Mouse (Mus musculus) cerebellum, postnatal 10 days (tissue): ENCODE results near the gene Aip.

ENCODE experiments used
- DNase-seq, 2 experiments: peaks; one replicate each; pipeline ENCODE4 v3.0.0; 2021; ENCODE audit warnings: mixed read lengths in 2 of 2

The Aip gene

DNA sequence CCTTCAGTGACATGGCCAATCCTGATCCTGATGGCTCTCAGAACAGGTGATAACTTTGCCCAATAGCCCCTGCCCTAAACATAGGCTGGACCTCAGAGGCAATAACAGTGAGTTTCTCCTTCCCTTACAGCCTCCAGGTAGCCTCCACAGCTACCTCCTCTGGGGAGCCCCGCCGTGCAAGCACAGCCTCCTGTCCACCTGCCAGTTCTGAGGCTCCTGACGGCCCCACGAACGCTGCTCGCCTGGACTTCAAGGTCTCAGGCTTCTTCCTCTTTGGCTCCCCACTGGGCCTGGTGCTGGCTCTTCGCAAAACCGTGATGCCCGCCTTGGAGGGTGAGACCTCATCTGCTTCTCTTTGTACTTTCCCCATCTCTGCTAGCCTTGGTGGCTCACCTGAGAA is 17.1 kb downstream of the Aip start:
- DNase-seq, result no peak

GRCm38 (mm10) chr19:4106654-4107053 is 19.0 kb downstream of the Aip start:
- no peak for DNase-seq

GRCm38 (mm10) chr19:4104675-4105194 is 20.9 kb downstream of the Aip start:
- no peak for DNase-seq

DNA sequence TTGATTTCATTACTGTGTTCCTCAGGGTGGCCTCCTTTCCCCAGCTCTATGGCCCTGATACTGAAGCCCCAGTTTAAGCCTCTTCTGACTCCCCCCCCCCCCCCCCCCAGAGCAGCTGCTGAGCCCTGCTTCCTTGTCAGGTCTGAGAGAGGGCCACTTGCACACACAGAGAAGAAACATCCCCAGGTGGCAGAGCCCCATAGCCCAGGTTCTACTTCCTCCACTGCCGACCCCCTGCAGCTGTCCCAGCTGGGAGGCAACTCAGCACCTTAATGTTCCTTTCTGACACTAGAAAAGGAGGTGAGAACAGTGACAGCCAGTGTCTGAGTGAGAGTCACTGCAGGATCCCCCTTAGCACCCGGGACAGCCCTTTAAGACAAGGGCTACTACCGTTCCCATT is 21.9 kb downstream of the Aip start:
- DNase-seq, result no peak

DNA sequence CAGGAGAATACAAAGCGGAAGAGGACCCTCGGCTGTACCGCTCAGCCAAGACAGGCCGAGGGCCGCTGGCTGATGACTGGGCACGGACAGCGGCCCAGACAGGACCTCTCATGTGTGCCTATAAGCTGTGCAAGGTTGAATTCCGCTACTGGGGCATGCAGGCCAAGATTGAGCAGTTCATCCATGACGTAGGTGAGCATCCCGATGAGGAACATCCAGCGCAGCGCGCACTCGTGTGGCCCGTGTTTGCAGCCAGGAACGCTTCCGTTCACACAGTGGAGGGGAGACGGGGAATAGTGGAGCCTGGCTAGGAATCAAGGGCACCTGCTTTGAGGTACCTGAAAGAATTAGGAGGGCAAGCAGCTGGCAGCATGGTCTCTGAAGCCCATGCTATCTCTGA is 22.4 kb downstream of the Aip start:
- DNase-seq, result no peak

GRCm38 (mm10) chr19:4102626-4103025 is 23.0 kb downstream of the Aip start:
- peak; percentile 38 to 49 for DNase-seq

DNA sequence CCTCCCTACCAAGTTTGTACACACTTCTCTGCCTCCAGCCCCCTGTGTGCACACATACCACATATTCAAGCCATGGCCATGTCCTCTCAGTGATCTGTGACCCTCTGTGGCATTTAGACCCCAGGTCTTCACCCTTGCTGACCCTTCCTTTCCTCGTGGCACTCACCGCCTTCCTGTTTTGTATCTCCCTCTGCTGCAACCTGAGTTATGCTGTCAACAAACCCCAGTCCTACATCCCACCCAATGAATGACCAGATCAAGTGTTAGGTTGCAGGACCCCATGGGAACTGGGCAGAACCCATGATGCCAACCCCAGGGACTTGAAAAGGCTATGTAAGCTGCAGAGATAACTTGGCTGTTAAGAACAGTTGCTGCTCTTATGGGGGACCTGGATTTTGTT is 23.6 kb downstream of the Aip start:
- DNase-seq, result no peak

DNA sequence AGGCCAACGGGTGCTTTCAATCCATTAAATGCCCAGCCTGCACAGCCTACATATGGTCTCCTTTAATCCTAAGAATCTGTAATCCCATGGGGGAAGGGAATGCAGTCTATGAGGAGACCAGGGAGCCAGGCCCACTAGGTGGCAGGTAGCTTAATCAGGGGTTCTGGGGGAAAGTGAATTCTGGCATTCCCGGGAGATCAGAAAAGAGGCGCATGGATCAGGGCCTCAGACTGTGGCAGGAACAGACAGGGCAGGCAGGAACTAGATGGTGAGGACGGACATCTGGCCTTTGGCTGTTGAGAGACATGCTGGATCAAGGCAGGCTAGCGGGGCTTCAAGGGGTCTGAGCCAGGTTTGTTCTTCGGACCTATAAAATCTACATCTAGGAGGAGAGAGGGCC is 24.2 kb downstream of the Aip start:
- DNase-seq, result peak in 1 of 2 experiments; percentile 36

DNA sequence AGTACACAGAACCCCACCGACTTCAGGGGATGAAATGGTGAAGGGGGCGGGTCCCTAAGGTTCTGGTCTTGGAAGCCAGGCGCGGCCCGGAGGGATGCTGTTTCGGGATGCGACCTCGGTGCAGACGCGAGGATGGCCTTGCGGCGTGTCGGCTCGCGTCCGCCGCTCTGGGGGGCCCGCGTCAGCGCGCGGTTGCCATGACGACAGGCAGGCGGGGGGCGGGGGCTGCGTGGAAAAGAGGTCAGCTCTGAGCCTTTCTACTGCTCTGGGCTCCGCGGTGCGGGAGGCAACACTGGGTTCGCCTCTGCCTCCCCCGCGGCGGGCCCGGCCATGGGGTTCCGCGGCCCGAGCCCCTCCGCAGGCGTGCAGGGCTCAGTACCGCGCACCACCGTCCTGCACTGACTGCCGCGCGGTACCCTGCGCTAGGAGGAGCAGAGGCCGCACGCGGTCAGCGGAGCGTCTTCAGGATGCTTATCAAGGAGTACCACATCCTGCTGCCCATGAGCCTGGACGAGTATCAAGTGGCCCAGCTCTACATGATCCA is 24.9 kb downstream of the Aip start:
- peak; percentile 87 to 88 for DNase-seq

- DNase-seq, result peak; percentile 61 to 73
These were observed 25.6 kb downstream of the Aip start, which contains the start of gene Pitpnm1 for GRCm38 (mm10) chr19:4099837-4100717. Pitpnm1 (plus strand) TSS chr19:4099998.

GRCm38 (mm10) chr19:4099056-4099455 is 26.6 kb downstream of the Aip start:
- peak; percentile 93 to 94 for DNase-seq

DNA sequence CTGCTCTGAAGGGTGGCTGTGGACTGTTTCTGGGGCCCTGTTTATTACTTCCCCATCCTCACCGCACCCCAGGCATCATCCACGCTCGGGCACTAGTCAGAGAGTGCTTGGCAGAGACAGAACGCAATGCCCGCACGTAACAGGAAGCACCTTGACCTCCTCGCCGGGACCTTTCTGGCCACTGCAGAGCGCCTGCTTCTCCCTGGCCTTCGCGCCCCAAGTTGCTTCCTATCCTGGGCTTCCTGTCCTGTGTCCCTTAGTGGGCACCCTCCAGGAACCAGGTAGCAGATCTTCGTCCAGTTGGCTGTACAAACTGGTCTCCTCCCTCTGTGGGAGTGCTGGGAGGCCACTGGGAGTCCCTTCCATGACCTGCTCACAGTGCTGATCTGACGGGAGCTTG is 27.2 kb downstream of the Aip start:
- DNase-seq, result no peak

- DNase-seq, result no peak
These were observed 28.2 kb downstream of the Aip start for GRCm38 (mm10) chr19:4097441-4097825.

DNA sequence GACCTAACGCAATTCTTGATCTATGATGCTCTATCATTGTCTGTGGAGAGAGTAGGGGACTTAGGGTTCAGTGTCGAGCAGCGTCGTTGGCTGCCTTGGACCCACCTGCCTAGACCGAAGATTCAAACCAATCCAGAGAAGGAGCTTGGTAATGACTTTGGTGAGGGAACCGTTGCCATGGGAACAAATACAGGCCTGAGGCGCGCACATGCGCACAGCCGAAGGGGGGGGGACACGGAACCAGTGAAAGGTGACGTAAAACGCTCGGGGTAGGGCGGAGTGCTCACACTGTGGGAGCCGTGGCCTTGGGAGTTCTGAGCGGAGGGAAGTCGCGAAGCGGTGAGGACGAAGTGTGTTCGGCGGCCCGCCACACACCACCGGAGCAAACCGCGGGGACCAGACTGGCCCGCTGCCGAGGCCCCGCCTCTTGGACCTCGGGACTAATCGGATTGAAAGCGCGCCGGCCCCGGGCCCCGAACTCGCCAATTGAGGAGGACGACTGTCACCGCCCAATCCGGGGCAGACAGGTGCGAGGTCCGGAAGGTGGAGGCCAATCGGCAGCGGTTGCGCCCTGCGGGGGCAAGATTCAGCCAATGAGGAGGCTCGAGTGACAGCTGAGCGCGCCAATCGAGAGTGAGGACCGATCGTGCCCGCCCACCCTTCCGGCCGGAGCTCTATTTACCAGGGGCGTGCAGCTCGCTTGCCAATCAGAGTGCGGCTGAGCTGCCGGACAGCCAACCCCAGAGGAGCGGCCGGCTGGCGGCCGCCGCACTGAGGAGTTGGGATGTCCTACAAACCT is 28.8 kb downstream of the Aip start, which contains the start of gene Cdk2ap2:
Gene Cdk2ap2 (plus strand): TSS at position 541 of the 799 bp plus-strand sequence.
- peak; percentile 100 for DNase-seq

GRCm38 (mm10) chr19:4095802-4096201 is 29.9 kb downstream of the Aip start:
- DNase-seq, result no peak

GRCm38 (mm10) chr19:4094774-4095303 is 30.8 kb downstream of the Aip start:
- DNase-seq, result no peak

GRCm38 (mm10) chr19:4094348-4094747 is 31.3 kb downstream of the Aip start:
- DNase-seq, result no peak

DNA sequence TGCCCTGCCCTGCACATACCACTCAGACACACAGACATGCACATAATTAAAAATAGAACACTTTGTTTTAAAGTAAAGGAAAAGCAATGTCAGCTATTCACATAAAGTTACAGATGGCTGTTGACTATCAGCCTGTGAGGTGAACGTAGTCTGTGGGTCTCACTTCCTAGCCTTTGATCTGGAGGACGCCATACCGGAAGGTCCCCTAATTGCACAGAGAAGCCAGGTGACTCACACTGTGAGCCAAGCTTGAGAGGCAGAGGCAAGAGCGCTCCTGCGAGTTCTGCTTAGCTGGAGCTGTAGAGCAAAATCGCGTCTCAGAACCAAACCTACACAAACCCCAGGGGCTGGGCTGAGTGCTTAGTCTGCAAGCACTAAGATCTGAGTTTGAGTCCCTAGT is 31.9 kb downstream of the Aip start:
- DNase-seq, result no peak

DNA sequence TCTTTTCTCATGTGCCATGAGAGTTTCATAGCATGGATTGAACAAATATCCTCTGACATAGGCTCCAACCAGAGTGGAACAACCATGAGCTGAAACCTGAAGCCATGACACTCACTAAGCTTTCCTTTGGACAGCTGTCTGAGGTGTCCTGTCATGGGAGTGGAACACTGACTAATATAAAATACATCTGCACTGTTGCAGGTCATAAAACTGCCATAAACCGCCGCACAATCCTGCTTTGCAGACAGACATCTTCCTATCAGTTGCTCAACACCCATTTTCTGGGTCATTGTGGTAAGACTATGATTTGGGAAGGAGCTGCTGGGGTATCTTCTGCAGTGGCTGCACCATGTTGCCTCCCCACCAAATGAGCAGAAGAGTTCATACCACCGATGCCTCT is 32.9 kb downstream of the Aip start:
- no peak for DNase-seq

DNA sequence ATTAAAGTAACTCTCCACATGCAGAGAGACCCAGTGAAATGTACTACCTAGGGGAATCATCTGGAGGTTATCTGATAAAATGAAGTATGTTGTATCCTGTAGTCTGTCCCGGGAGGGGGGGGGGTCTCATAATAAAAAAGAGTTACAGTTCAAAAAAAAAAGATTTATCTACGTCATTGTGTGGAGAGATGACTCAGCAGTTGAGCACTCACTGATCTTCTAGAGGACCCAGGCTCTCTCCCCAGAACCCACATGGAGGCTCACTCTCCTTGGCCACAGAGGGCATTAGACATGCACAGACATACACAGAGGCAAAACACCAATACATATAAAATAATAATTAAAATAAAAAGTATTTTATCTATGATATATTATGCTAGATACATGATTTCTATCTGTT is 34.3 kb downstream of the Aip start:
- no peak for DNase-seq

DNA sequence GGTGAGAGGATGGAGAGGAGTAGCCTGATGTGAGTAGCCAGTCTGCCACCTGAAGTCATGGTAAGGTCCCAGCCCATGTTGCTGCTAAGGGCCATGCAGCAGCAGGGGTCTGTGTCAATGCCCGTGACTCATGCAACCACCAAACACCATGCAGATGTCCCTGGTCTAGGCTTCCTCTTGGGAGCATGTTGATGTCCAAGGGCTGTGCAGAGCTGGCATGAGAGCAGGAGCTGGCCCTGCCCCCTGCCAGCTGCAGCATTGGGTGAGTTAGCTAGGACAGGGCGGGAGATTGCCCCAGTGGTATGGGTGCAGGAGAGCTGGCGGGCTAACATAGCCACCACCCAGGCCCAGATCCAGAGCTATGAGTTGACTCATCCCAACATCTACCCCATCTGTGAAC is 35.2 kb downstream of the Aip start:
- DNase-seq, result no peak

DNA sequence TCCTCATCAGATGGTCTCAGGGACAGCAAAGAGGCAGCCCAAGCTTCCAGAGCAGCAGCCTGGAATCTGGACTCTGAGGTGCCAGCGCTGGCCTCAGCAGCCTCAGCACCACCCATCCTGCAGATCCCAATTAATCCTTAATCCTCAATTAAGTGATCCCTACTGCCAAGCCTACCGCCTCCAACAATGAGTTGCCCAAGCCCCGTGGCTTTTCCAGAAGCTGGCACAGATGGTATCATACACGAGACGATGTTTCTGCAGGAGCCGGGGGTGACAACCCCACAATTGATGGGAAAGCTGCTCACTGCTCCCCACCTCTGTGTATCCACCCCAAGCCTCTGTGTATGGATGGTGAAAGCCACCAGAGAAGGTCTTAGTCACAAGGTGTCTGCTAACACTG is 36.5 kb downstream of the Aip start:
- peak in 1 of 2 experiments; percentile 20 for DNase-seq

- no peak for DNase-seq
These were observed 37.5 kb downstream of the Aip start for GRCm38 (mm10) chr19:4088146-4088545.
